Mouse (Mus musculus) ES-Bruce4 (cell line): Measurements from ENCODE around the gene Sdhaf4.

Experiments
- CTCF ChIP-seq: IDR thresholded peaks from one replicate; pipeline ENCODE4 v1.8.1; 2011; ENCODE audit warnings: low read depth, low read length
- POLR2A ChIP-seq: IDR thresholded peaks from one replicate; pipeline ENCODE4 v1.8.1; 2011; ENCODE audit warnings: low read length; ENCODE audit not compliant: insufficient read depth

GRCm38 (mm10) chr1:24033759-24034423, 28.4 kb upstream of the Sdhaf4 start:
- TF ChIP-seq POLR2A (no peak), CTCF (no peak)
